Mouse (Mus musculus): ENCODE data around the gene Zfp385a.

DNA sequence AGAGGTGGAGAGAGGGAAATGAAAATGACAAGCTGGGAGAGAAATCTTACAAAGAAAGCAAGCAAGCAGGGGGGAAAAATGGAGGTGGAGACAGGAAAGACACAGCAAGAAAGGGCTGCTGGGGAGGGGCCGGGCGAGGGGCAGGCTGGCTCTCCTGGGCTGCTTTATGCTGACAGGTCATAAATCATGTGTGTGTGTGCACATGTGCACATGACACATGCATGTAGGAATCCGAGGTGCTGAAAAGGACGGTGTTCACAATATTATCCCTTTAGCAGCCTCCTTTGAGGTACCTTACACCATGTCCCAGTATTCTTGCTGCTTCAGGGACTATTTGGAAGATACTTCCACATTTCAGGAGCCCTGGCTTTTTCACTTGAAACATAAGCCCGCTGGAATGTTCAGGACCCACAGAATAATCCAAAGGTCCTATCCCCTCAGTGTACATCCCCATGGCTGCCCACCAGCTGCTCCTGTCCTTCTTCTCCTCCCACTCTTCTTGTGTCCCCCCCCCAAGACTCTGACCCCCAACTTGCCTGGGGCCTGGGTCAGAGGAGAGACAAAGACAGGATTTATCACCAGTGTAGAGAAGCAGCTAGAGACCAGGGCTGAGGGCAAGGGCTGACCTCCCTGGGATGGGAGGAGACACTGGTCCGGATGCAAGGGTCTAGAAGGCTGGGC lies 37.4 kb downstream of the Zfp385a start:
- TF ChIP-seq POLR2A (IDR thresholded peaks at IDR 0.05; ENCODE audit: insufficient read length, low read depth) (no peak), USF1 (IDR thresholded peaks at IDR 0.05; ENCODE audit: low read depth) (peak; percentile 22), CEBPB (IDR thresholded peaks at IDR 0.05; ENCODE audit: insufficient read depth, poor library complexity, severe bottlenecking) (no peak), MAX (IDR thresholded peaks at IDR 0.05; ENCODE audit: low read depth) (no peak), SRF (IDR thresholded peaks at IDR 0.05; ENCODE audit: control insufficient read depth, insufficient read length, low read depth) (peak; percentile 9), POLR2AphosphoS2 (IDR thresholded peaks at IDR 0.05; ENCODE audit: insufficient read length, low read depth) (peak; percentile 32), TCF12 (IDR thresholded peaks at IDR 0.05; ENCODE audit: insufficient read depth, poor library complexity, severe bottlenecking) (no peak), MYOD1 (IDR thresholded peaks at IDR 0.05; ENCODE audit: control insufficient read depth in 1 of 3, insufficient read length in 2 of 3, low read depth in 2 of 3) (peak in 2 of 3 experiments; percentile 83 to 93)

All from myocyte (in vitro differentiated cells).